Mouse (Mus musculus) lung, postnatal 0 days (tissue): Measurements from ENCODE around the gene Mtf2.
"Not testable (repeated sequence)": the region's sequence is repeated elsewhere in the genome, so short reads cannot be mapped to it uniquely, and the experiment has no call there.

Experiments used
- CTCF ChIP-seq: IDR thresholded peaks from 2 replicates; pipeline ENCODE4 v1.5.1; 2016; ENCODE audit warnings: antibody characterized with exemption, mild to moderate bottlenecking
- EP300 ChIP-seq: IDR thresholded peaks from 2 replicates; pipeline ENCODE4 v1.6.1; 2016; ENCODE audit warnings: antibody characterized with exemption, mild to moderate bottlenecking, control low read depth

GRCm38 (mm10) chr5:108092731-108093130 lies 27.3 kb downstream of the Mtf2 start:
- not testable (repeated sequence) for TF ChIP-seq EP300, CTCF
